Mouse (Mus musculus) cerebellum, adult 9-10 months (tissue): Measurements from ENCODE around the gene Tnik.

Experiments used
- DNase-seq: peaks from one replicate; pipeline ENCODE4 v3.0.0; 2022

Gene Tnik

GRCm38 (mm10) chr3:28555795-28556570 is 293.0 kb downstream of the Tnik start:
- no peak for DNase-seq

GRCm38 (mm10) chr3:28558328-28558871 is 295.4 kb downstream of the Tnik start:
- DNase-seq = peak; percentile 54

DNA sequence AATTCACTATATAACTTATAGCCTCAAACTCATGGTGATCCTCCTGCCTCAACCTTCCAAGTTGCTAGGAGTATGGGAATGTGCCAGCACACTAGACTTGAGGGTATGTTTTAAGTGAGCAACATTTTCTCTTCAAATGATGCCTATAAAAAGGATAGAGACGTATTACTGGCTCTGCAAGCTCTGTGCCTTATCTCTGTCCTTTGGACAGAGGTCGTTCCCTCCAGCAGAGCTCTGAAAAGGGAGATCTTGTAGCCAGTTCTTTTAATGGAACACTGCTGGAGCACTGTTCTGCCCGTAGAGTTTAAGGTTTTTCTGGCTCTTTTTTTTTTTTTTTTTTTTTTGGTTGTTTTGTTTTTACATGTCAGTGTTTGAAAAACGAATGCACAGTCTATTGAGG is 298.4 kb downstream of the Tnik start:
- DNase-seq = no peak

DNA sequence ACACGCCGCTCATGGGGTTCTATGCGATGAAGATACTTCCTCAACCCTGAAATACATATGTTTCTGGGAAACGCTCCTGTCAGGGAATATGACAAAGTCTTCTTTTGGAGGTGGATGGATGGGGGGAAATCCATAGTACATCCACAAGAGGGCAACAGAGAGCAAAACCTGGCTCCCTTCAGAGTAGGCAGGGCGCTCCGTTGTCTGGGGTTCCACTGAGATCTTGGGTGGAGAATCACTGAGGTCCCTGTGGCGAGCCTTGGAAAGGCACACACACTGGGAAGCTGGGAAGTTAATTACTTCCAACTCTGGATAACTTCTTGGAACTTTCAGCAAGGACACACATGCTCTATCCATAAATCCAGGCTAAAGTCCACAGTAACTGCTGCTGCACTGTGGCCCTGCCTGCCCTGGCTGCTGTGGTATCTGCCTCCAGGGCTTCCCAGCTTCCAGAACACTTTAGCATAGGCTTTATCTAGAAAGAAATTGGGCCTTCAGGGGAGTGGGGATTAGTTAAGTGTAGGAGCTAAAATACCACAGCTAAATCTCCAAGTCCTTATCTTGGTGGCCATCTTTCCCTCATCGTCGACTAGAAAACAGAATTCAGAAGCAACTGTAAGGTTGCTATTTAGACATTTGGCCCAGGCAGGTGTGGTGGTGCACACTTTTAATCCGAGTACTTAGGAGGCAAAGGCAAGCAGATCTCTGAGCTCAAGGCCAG is 299.8 kb downstream of the Tnik start:
- DNase-seq = peak; percentile 32

- DNase-seq = no peak
Observed at GRCm38 (mm10) chr3:28564370-28565357, 301.6 kb downstream of the Tnik start.

DNA sequence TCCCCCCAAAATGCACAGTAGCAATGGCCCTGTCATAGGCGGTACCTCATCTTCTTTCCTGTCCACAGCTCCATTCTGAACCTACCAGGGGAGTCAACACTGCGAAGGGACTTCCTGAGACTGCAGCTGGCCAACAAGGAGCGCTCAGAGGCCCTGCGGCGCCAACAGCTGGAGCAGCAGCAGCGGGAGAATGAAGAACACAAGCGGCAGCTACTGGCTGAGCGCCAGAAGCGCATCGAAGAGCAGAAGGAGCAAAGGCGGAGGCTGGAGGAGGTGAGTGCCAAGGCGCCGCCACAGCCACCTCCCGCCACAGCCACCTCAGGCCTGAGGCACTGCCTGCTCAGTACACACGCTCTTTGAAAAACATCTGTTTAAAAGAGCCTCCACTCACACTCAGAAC is 314.3 kb downstream of the Tnik start:
- DNase-seq = peak; percentile 37

- no peak for DNase-seq
Observed at GRCm38 (mm10) chr3:28578950-28579615, 316.1 kb downstream of the Tnik start.

- no peak for DNase-seq
Observed at GRCm38 (mm10) chr3:28585750-28586465, 322.9 kb downstream of the Tnik start.

DNA sequence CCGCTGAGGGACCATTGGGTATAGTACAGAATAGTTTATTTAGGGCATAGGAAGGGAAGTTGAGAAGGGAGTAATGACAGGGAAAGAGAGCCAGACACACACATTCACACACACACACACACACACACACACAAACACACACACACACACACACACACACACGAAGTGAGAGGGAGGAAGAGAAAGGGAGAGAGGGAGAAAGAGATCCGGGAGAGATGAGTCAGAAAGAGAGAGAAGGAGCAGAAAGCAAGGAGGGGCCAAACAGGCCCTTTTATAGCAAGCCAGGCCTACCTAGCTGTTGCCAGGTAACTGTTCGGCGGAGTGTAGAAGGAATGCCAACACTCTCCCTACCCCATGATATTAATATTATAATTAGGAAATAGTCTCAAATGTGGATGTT is 324.8 kb downstream of the Tnik start:
- no peak for DNase-seq

- DNase-seq = peak; percentile 83
Observed at GRCm38 (mm10) chr3:28591345-28591744, 328.3 kb downstream of the Tnik start.

GRCm38 (mm10) chr3:28593922-28594321 is 330.9 kb downstream of the Tnik start:
- no peak for DNase-seq

GRCm38 (mm10) chr3:28599476-28599875 is 336.5 kb downstream of the Tnik start:
- no peak for DNase-seq

GRCm38 (mm10) chr3:28606741-28607140 is 343.7 kb downstream of the Tnik start:
- no peak for DNase-seq

GRCm38 (mm10) chr3:28612330-28612729 is 349.3 kb downstream of the Tnik start:
- DNase-seq = no peak

DNA sequence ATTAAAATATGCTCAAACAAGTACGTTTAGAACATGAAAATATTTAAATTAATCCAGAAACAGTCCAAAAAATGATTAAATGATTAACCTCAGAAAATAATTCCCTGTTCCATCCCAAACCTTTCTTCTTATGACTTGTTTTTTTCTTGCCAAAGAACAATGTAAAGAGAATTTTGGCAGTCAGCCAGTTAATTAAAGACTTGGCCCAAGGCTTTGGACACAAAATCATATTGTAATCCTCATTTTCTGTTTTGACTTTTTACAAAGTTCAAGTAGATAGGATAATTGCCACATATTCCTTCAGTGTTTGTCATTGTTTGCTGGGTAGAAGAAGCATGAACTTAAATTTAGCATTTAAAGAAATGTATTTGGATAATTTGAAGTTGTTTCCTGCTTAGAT is 353.4 kb downstream of the Tnik start:
- peak; percentile 47 for DNase-seq

- DNase-seq = no peak
Observed at GRCm38 (mm10) chr3:28617008-28617627, 354.1 kb downstream of the Tnik start.

DNA sequence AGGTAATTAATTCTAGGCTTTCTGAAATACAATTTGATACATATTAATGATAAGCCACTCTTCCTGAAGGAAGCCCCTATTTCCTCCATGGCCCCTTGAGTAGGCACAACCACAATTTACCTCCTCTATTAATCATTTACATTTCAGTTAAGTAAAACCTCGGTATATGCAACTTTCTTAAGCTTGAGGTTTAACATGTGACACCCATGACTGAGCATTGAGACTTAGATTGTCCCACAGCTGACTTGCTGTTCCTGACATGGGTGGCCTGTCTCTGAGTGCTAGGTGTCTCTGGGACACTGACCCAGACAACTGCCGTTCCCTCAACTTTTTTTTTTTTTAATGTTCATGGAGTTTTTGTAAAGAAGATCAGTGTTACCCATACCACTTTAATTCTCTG is 358.8 kb downstream of the Tnik start:
- DNase-seq = no peak

DNA sequence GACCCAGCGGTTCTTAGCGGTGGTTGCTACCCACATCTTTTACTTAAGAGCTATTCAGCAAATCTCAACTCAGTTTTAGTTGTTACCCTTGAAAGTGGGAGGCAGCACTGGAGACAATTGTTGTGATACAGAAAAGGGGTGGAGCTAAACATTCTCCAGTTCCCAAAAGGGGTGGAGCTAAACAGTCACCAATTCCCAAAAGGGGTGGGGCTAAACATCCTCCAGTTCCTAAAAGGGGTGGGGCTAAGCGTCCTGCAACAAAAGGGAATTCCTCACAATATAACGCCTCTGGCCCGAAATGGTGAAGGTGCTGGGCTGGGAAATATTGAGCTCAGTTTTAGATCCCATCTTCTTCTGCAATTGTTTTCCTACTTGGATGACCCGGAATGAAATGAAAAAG is 363.8 kb downstream of the Tnik start:
- DNase-seq = no peak

DNA sequence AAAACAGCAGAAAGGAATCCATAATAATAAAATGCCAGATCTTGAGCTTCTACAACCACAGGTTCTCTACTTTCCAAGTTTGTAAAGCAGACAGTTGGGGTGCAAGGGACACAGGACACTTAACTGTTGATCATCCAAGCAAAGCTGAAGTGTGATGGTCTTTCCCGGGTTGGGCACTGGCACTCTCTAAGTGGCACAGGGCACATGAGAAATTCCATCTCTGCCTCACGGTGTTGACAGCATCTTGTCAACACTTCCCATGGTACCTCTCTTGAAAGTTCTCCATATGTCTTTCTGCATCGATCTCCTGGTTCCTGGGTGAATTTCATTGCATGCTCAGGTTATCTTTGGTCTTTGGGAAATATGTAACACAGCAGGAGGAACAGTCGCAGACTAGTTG is 373.8 kb downstream of the Tnik start:
- no peak for DNase-seq

DNA sequence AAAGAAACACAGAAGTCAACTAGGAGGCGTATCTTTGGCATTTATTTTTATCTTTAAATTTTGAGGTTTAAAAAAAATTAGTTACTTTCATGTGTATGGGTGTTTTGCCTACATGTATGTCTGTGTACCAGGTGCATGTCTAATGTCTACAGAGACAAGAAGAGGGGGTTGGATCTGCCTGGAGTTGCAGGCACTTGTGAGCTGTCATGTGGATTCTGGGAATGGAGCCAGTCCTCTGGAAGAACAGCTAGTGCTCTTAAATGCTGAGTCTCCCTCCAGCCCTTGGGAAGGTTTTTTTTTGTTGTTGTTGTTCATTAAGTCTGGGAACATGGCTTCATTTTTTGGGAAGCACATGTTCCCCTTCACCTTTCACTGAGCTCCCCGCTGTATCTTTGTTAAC is 375.9 kb downstream of the Tnik start:
- peak; percentile 16 for DNase-seq
